In genomic region chr7:49210721-49211120, GRCm38 (mm10) we compare ENCODE assay signal across 20 mouse cellular contexts.
DNase-seq lines count a peak whose midpoint lies in the region; ATAC-seq and TF ChIP-seq lines count a peak whose summit lies in the region.
"Had no signal": no experiment of that assay in that cellular context is flagged by ENCODE, and none has a peak within 500 bp of the region (broad histone marks: within the 10 kb centered on the region; RNA-seq: fewer than 3 reads in every experiment).

No protein-coding gene starts in this region.

- TF ChIP-seq CTCF in heart, postnatal 0 days (IDR thresholded peaks at IDR 0.05; ENCODE audit: low read depth): no peak
- no peak for TF ChIP-seq CTCF in liver, adult 2 months (IDR thresholded peaks at IDR 0.05; ENCODE audit: low read depth, low read length)

- WGBS in heart, postnatal 0 days: 60% methylated on average over 8 of the region's 8 CpGs
- WGBS in liver, adult 2 months: 75% methylated on average over 8 of the region's 8 CpGs
- 84% methylated on average over 8 of the region's 8 CpGs for WGBS in liver, embryonic 11.5 days

- no peak overlapping the region for H3K9ac ChIP-seq in heart, postnatal 0 days (replicated peaks; ENCODE audit: low read depth, low read length)
- H3K9ac ChIP-seq in liver, adult 2 months (ENCODE audit: low read depth, low read length): no peak overlapping the region
- H3K9ac ChIP-seq in liver, embryonic 11.5 days (ENCODE audit: low read depth, low read length): no peak overlapping the region
- H3K9ac ChIP-seq: embryonic facial prominence, embryonic 12.5 days; forebrain, embryonic 13.5 days; limb, embryonic 13.5 days; liver, embryonic 15.5 days; midbrain, embryonic 13.5 days; neural tube, embryonic 13.5 days had no signal

- peak overlapping the region; percentile 76 for H3K27ac ChIP-seq in heart, postnatal 0 days (ENCODE audit: low read depth)
- H3K27ac ChIP-seq in liver, adult 2 months (replicated peaks; ENCODE audit: insufficient read depth, low read depth, low read length): peak overlapping the region; percentile 43; the same call in 1 of the 2 replicates
- no peak overlapping the region for H3K27ac ChIP-seq in liver, embryonic 11.5 days (ENCODE audit: low read depth, low read length)
- H3K27ac ChIP-seq: forebrain, embryonic 13.5 days; limb, embryonic 13.5 days; liver, embryonic 15.5 days; midbrain, embryonic 13.5 days; neural tube, embryonic 13.5 days had no signal

- TF ChIP-seq POLR2A in liver, adult 2 months (IDR thresholded peaks at IDR 0.05; ENCODE audit: extremely low read depth, insufficient read depth, low read length): no peak

- H3K4me3 ChIP-seq in heart, postnatal 0 days (ENCODE audit: low read depth, low read length): no peak overlapping the region
- H3K4me3 ChIP-seq in liver, adult 2 months (ENCODE audit: insufficient read depth, low read depth, low read length): no peak overlapping the region
- no peak overlapping the region for H3K4me3 ChIP-seq in liver, embryonic 11.5 days (ENCODE audit: low read depth, low read length)
- H3K4me3 ChIP-seq: embryonic facial prominence, embryonic 12.5 days; erythroblast, embryonic 14.5 days; forebrain, embryonic 13.5 days; limb, embryonic 13.5 days; liver, embryonic 15.5 days; midbrain, embryonic 13.5 days; neural tube, embryonic 13.5 days had no signal

- intact Hi-C loops in heart, postnatal 36 days (cut with DNase I): loop anchor here (2.0 kb wide), 1 partner anchor 36 kb away; no protein-coding TSS in a partner anchor

- no peak for TF ChIP-seq EP300 in heart, postnatal 0 days (IDR thresholded peaks at IDR 0.05; ENCODE audit: low read depth)

- H3K79me2 ChIP-seq in liver, adult 2 months (ENCODE audit: control insufficient read depth, insufficient read depth, low read length): no peaks in the 10 kb centered on the region

- peaks cover 17% of the 10 kb centered on the region for H3K4me1 ChIP-seq in heart, postnatal 0 days (ENCODE audit: control insufficient read depth, insufficient read depth)
- no peaks in the 10 kb centered on the region for H3K4me1 ChIP-seq in liver, adult 2 months (ENCODE audit: control insufficient read depth, insufficient read depth, low read length)
- H3K4me1 ChIP-seq in liver, embryonic 11.5 days (replicated peaks; ENCODE audit: control insufficient read depth, insufficient read depth, low read length): no peaks in the 10 kb centered on the region
- H3K4me1 ChIP-seq: embryonic facial prominence, embryonic 12.5 days; limb, embryonic 13.5 days; liver, embryonic 15.5 days had no signal

- no peaks in the 10 kb centered on the region for H3K9me3 ChIP-seq in heart, postnatal 0 days (replicated peaks; ENCODE audit: control insufficient read depth, low read length)
- no peaks in the 10 kb centered on the region for H3K9me3 ChIP-seq in liver, embryonic 11.5 days (ENCODE audit: control insufficient read depth, low read length)
- H3K9me3 ChIP-seq: embryonic facial prominence, embryonic 12.5 days; forebrain, embryonic 13.5 days; limb, embryonic 13.5 days; liver, embryonic 15.5 days; midbrain, embryonic 13.5 days; neural tube, embryonic 13.5 days had no signal

- H3K36me3 ChIP-seq in heart, postnatal 0 days (replicated peaks; ENCODE audit: control insufficient read depth, insufficient read depth, low read length): no peaks in the 10 kb centered on the region
- H3K36me3 ChIP-seq in liver, adult 2 months (ENCODE audit: control insufficient read depth, insufficient read depth, low read length): no peaks in the 10 kb centered on the region
- no peaks in the 10 kb centered on the region for H3K36me3 ChIP-seq in liver, embryonic 11.5 days (ENCODE audit: control insufficient read depth, insufficient read depth, low read length)
- H3K36me3 ChIP-seq: embryonic facial prominence, embryonic 12.5 days; G1E; limb, embryonic 13.5 days; liver, embryonic 15.5 days; midbrain, embryonic 13.5 days; neural tube, embryonic 13.5 days had no signal

- H3K4me2 ChIP-seq in heart, postnatal 0 days (ENCODE audit: low read depth, low read length): no peak overlapping the region
- no peak overlapping the region for H3K4me2 ChIP-seq in liver, embryonic 11.5 days
- H3K4me2 ChIP-seq: embryonic facial prominence, embryonic 12.5 days; forebrain, embryonic 13.5 days; limb, embryonic 13.5 days; liver, embryonic 15.5 days; midbrain, embryonic 13.5 days; neural tube, embryonic 13.5 days had no signal

- no peak for ATAC-seq in heart, postnatal 0 days (ENCODE audit: insufficient read depth, low read depth)
- ATAC-seq in liver, embryonic 11.5 days (replicated peaks; ENCODE audit: low FRiP score): no peak
- ATAC-seq: activated CD4-positive, CD25-positive, alpha-beta regulatory T cell, adult 4 months; forebrain, embryonic 13.5 days; midbrain, embryonic 13.5 days had no signal

- peak; percentile 11 to 27 for DNase-seq in adrenal gland, postnatal 36 days
- no peak for DNase-seq in adrenal gland, adult 8-10 months
- DNase-seq in heart, postnatal 0 days (ENCODE audit: low spot score): no peak
- DNase-seq in heart, postnatal 36 days: no peak
- no peak for DNase-seq in liver, adult 2 months (ENCODE audit: extremely low read depth, low read depth, low spot score)
- no peak for DNase-seq in liver, embryonic 11.5 days (ENCODE audit: low spot score)
- no peak for DNase-seq in cerebellum, postnatal 4 days (ENCODE audit: low spot score in 2 of 2)
- DNase-seq: cerebellum, adult 9-10 months; gastrocnemius, postnatal 14 days; right cerebral cortex, adult 18-20 months; thymus, postnatal 25 days had no signal

- no peaks in the 10 kb centered on the region for H3K27me3 ChIP-seq in heart, postnatal 0 days (ENCODE audit: control insufficient read depth, insufficient read depth, low read length)
- no peaks in the 10 kb centered on the region for H3K27me3 ChIP-seq in liver, adult 2 months (ENCODE audit: control insufficient read depth, insufficient read depth, low read length)
- H3K27me3 ChIP-seq in liver, embryonic 11.5 days (replicated peaks; ENCODE audit: control insufficient read depth, insufficient read depth, low read length): no peaks in the 10 kb centered on the region
- H3K27me3 ChIP-seq: embryonic facial prominence, embryonic 12.5 days; forebrain, embryonic 13.5 days; limb, embryonic 13.5 days; liver, embryonic 15.5 days; midbrain, embryonic 13.5 days; neural tube, embryonic 13.5 days had no signal

Comparison
In these comparisons a context has a peak if more than half of its experiments do, and no peak if none do; other contexts are left out.
1. DNase-seq: peak in adrenal gland, postnatal 36 days (2 of 2); none in adrenal gland, adult 8-10 months (single experiment), heart, postnatal 0 days (single experiment), heart, postnatal 36 days (0 of 2), liver, adult 2 months (single experiment), liver, embryonic 11.5 days (single experiment) and cerebellum, postnatal 4 days (0 of 2).